Mouse (Mus musculus): Measurements from ENCODE around the gene H3f3a.

DNA sequence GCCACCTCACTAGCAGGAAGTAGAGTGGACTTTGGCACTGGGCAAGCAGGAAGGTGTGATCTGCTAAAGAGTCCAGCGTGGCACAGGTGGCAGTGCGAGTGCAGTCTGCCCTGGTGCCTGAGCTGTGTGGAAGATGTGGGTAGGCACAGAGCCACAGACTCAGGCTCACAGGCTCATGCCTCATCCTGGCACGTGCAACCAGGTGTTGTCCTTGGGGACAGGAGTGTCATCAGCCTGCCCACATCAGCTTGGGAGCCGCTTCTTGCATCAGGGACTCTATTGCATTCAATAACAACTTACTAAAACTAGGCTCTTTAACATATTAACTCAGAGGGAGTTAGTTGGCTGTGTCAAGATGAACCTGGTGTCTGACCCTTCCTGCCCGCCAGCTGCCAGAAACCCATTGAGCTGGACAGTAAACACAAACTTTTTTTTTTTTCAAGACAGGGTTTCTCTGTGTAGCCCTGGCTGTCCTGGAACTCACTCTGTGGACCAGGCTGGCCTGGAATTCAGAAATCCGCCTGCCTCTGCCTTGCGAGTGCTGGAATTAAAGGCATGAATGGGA is 55.7 kb downstream of the H3f3a start:
- TF ChIP-seq CTCF (IDR thresholded peaks at IDR 0.05; ENCODE audit: low read depth): no peak
- no peak for TF ChIP-seq EP300 (IDR thresholded peaks at IDR 0.05; ENCODE audit: low read depth)
